Mouse (Mus musculus): Measurements from ENCODE around the gene Arpp19. TPM values are rescaled to one million over a fixed set of nuclear protein-coding genes. Genes with fewer than 3 reads are reported as not detected.
A peak's percentile ranks its signal among the peaks of the same experiment; 100 is the strongest.

Gene Arpp19
- total RNA-seq, 1 experiment from 2014 or later = 187 TPM

GRCm38 (mm10) chr9:75087823-75088222, 50.4 kb downstream of the Arpp19 start:
- ATAC-seq (replicated peaks; ENCODE audit: insufficient number of reproducible peaks, low FRiP score, low TSS enrichment, poor library complexity, severe bottlenecking) = no peak

- ATAC-seq (replicated peaks; ENCODE audit: insufficient number of reproducible peaks, low FRiP score, low TSS enrichment, poor library complexity, severe bottlenecking) = no peak
These were observed 51.9 kb downstream of the Arpp19 start for GRCm38 (mm10) chr9:75089285-75089684.

- no peak for ATAC-seq (replicated peaks; ENCODE audit: insufficient number of reproducible peaks, low FRiP score, low TSS enrichment, poor library complexity, severe bottlenecking)
These were observed 54.7 kb downstream of the Arpp19 start for GRCm38 (mm10) chr9:75092134-75092533.

DNA sequence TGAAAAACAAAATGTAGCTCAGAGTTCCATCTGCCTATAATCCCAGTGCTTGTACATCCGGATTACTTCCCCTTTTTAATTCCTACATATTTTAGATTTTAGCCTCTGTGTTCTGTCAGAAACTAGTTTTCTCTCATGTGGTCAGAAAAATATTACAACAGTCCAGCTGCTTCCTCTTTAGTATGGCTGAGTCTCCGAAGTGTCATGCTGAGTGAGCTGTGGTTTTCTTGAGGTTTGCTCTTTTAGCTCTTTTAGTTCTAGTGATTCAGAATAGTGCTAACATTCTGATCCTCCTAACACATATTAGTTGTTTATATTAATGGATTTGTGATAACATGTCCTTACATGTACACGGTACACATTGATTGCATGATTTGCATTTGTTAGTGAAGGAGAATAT, 57.3 kb downstream of the Arpp19 start:
- ATAC-seq (replicated peaks; ENCODE audit: insufficient number of reproducible peaks, low FRiP score, low TSS enrichment, poor library complexity, severe bottlenecking) = peak; percentile 95

GRCm38 (mm10) chr9:75098937-75099336, 61.5 kb downstream of the Arpp19 start:
- no peak for ATAC-seq (replicated peaks; ENCODE audit: insufficient number of reproducible peaks, low FRiP score, low TSS enrichment, poor library complexity, severe bottlenecking)

GRCm38 (mm10) chr9:75100157-75100781, 62.9 kb downstream of the Arpp19 start:
- ATAC-seq (replicated peaks; ENCODE audit: insufficient number of reproducible peaks, low FRiP score, low TSS enrichment, poor library complexity, severe bottlenecking) = no peak

- no peak for ATAC-seq (replicated peaks; ENCODE audit: insufficient number of reproducible peaks, low FRiP score, low TSS enrichment, poor library complexity, severe bottlenecking)
These were observed 64.7 kb downstream of the Arpp19 start for GRCm38 (mm10) chr9:75102131-75102530.

Other genes with a start within 250 kb of the Arpp19 start
- not detected in 3 replicates for gene Onecut1, start 175.7 kb upstream of the Arpp19 start, total RNA-seq (2017)
- gene Fam214a, start 84.7 kb upstream of the Arpp19 start, total RNA-seq (2017) = 35.8 to 79.7 TPM (median 43.8 TPM) in 3 replicates
- gene Myo5a, start 33.4 kb downstream of the Arpp19 start, total RNA-seq (2017) = 91.5 to 104 TPM (median 93.1 TPM) in 3 replicates
- gene Myo5c, start 194.4 kb downstream of the Arpp19 start, total RNA-seq (2017) = 0.29 TPM in 1 of 3 replicates, not detected in the others

All from monocyte, adult 5-6 weeks (primary cell).